Mouse (Mus musculus) left cerebral cortex, postnatal 10 days (tissue): Measurements from ENCODE around the gene Rbms1. TPM values are rescaled to one million over a fixed set of nuclear protein-coding genes. Genes with fewer than 3 reads are reported as not detected.

ENCODE experiments used
- DNase-seq, 2 experiments: peaks; one replicate each; pipeline ENCODE4 v3.0.0; 2021 to 2022; ENCODE audit warnings: low spot score in 2 of 2, mixed read lengths in 1 of 2; ENCODE audit errors: extremely low spot score in 1 of 2
- intact Hi-C: fragments of 180-260 bp; cut with DNase I; formaldehyde crosslinking; loops from one replicate; pipeline ENCODE4 v1.15.1; 2025
- total RNA-seq, 2 experiments: library from RNA; stranded (reverse); gene quantifications; 2 replicates each; pipeline ENCODE4 v1.2.3; 2021

Gene Rbms1
- total RNA-seq, result 10 to 100 TPM; 24.9 to 30.4 TPM

- peak; percentile 42 to 80 for DNase-seq
- intact Hi-C loops, result loop anchor here (5.0 kb wide), 1 partner anchor 439 kb away; no protein-coding TSS in a partner anchor
Observed at GRCm38 (mm10) chr2:60962671-60963421, at the start of gene Rbms1. Rbms1 (minus strand) TSS chr2:60963192.

DNA sequence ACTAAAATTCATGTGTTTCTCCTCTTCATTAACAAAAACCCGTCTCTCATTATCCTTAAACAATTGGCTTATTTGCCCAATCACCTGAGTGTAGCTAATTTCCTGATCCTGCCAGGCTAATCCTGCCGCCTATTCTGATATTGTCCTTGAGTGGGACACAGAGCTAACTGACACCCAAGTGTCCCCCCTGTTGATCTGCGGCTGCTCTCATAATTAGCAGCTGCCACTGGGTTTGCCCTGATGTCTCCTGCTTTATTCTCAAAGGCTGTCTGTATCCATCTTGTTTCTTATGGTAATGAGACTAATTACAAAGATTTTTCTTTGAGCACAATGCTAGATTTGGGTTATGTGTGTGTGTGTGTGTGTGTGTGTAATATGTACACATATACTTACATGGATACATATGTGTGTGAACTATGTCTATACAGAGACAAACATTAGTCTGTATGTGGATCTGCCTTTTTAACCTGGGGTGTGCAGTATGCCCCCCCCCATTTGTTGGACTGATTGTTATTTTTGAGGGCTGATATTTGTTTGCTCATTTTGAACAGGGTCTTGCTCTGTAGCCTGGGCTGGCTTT is 49.3 kb upstream of the Rbms1 start:
- intact Hi-C loops, result no loop called here
- no peak for DNase-seq

DNA sequence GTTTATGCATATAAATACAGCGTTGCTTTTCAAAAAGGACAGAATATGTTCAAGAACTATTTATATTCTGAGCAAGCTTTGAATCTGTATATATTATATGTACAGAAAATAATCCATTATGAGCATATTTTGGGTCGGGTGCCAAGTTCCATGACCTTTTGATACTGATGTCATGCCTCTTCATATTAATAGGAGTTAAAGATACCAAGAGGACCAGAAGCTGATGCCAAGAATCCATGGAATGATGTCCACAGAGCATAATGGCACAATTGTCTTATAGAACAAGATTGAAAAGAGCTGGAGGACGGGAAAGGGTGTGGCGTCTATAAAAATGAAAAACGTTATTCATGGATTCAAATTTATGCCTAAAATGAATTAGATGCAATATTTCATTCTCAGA is 23.3 kb upstream of the Rbms1 start:
- no peak for DNase-seq
- intact Hi-C loops, result no loop called here

GRCm38 (mm10) chr2:60978538-60979313 is 15.7 kb upstream of the Rbms1 start:
- DNase-seq, result peak in 1 of 2 experiments; percentile 55
- intact Hi-C loops, result no loop called here

DNA sequence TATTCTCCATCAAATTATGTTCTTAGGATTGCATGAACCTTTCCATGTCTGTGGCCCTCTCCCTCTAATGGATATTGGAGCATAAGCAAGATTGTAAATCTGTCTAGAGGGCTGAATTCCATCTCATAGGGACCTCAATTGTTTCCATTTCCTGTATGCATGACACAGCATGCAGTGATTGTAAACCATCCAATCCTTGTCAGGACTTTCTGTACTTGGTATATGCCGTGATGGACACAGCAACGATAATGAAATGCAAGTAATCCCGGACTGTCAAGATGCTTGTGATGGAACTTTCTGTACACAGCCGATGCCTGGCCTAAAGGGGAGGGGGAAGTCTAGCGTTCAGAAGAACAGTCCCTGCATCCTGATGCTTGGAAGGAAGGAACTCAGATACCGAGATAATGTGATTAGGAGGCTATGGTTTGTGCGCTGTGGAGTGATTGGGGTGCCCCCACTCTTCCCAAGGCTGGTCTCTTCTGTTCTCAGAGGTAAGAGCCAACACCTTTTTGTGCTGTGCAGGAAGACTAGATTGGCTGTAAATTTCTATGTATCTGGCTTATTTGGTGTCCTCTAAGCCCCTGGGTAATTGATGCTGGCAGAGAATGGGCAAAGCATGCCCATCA is 9.3 kb upstream of the Rbms1 start:
- intact Hi-C loops, result no loop called here
- DNase-seq, result no peak

- DNase-seq, result no peak
- intact Hi-C loops, result loop anchor here (5.0 kb wide), 1 partner anchor 439 kb away; no protein-coding TSS in a partner anchor
Observed at GRCm38 (mm10) chr2:60963616-60964015, 624 bp upstream of the Rbms1 start.

DNA sequence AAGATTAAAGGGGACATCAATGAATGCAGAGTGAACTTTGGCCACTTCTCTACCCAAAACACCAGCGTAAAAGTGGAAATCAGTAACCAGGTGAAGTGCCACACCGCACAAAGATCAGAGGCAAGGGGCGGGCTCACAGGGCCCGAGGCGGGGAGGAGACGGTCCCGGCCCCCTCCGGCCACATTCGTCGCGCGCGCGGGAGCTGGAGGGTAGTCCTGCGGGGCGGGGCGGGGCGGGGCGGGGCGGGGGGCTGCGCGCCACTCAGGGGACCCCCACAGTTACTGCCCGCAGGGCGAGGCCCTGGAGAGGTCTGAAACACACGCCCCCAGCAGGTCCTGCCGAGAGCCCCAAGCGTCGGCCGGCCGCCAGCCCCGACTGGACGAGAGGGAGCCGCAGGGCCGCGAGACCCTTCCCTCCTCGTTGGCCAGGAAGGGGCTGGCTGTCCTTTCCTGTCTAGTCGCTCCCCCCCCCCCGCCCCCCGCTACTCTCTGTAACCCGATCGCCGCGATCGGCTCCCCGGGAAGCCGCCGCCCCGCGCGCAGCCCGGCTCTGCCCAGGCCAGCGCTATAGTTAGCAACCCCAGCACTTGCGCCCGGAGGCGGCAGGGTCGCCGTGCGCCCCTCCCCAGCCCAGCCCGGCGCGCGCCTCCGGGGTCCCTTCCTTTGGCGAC is 856 bp downstream of the Rbms1 start:
- DNase-seq, result peak in 1 of 2 experiments; percentile 71
- intact Hi-C loops, result loop anchor here (5.0 kb wide), 1 partner anchor 440 kb away; no protein-coding TSS in a partner anchor

GRCm38 (mm10) chr2:60961281-60961680 is 1.7 kb downstream of the Rbms1 start:
- no peak for DNase-seq
- intact Hi-C loops, result loop anchor here (5.0 kb wide), 1 partner anchor 441 kb away; no protein-coding TSS in a partner anchor

GRCm38 (mm10) chr2:60948241-60948640 is 14.8 kb downstream of the Rbms1 start:
- intact Hi-C loops, result no loop called here
- no peak for DNase-seq

- intact Hi-C loops, result no loop called here
- no peak for DNase-seq
Observed at GRCm38 (mm10) chr2:60947817-60948216, 15.2 kb downstream of the Rbms1 start.

DNA sequence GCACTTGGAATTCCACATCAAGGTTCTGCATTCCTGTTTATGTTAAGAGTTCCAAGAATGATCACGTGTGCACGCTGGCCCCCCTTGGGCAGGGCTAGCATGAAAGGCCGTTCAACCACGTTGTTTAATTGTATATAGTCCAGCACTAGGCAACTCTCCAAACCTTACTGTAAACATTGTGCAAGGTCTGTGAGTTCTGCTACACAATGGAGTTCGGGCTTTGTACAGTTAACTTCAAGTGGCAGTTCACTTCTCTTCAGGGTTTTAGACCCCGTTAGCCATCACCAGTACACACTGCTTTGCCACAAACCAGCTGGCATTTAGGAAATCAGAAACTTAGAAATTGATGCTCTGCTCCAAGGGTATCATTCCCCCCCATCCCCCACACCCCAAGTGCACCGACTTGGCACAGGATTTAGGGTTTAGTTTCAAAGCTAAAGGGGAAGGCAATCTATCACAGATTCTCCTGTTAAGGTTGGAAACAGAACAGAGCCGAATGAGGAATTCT is 22.5 kb downstream of the Rbms1 start:
- peak in 1 of 2 experiments; percentile 60 for DNase-seq
- intact Hi-C loops, result no loop called here

- intact Hi-C loops, result no loop called here
- DNase-seq, result no peak
Observed at GRCm38 (mm10) chr2:60939957-60940356, 23.0 kb downstream of the Rbms1 start.

DNA sequence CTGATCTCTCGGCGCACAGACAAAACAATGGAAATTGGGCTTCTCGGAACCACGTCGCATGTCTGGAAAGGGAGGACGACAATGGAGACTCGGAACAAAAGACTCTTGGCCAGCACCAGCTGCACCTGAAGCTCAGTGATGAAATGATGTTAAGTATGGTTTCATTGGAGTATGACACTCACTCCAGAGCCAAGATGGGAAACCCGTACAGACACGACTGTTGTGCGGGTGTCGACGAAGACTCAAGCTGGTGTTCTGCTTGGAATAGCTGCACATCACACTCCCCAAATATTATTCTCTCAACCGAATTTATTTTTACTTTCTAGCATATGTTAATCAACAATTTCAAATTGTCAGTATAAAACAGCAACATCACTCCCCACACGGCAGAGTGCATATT is 26.1 kb downstream of the Rbms1 start:
- no peak for DNase-seq
- intact Hi-C loops, result no loop called here

GRCm38 (mm10) chr2:60928948-60929347 is 34.0 kb downstream of the Rbms1 start:
- intact Hi-C loops, result no loop called here
- DNase-seq, result no peak

GRCm38 (mm10) chr2:60927906-60928775 is 34.9 kb downstream of the Rbms1 start:
- intact Hi-C loops, result no loop called here
- no peak for DNase-seq

DNA sequence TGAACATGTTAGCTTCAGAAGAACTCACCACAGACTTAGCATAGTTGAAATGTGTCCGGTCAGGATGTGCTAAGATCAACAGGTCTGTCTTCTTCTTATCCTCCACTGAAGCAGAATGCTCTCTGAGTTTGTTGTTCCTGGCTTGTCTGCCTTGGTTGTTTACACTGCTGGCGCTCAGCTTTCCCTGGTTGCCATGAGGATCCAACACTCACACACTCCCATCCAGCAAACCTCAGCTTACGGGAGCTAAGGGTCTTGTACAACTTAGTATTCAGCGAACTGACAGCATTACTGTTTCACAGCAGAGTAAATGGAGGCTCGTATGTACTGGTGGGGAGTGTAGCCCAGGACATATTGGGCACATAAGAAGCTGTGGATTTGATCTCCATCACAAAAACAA is 37.9 kb downstream of the Rbms1 start:
- DNase-seq, result no peak
- intact Hi-C loops, result no loop called here

- intact Hi-C loops, result no loop called here
- no peak for DNase-seq
Observed at GRCm38 (mm10) chr2:60923756-60924544, 39.0 kb downstream of the Rbms1 start.
